Mouse (Mus musculus): ENCODE measurements at regions not wholly inside any gene's neighbourhood (a gene's known extent, or its start where the extent isn't known, plus 50 kb on each side); places are given as distances from the start of the nearest gene placed in this dataset.

DNA sequence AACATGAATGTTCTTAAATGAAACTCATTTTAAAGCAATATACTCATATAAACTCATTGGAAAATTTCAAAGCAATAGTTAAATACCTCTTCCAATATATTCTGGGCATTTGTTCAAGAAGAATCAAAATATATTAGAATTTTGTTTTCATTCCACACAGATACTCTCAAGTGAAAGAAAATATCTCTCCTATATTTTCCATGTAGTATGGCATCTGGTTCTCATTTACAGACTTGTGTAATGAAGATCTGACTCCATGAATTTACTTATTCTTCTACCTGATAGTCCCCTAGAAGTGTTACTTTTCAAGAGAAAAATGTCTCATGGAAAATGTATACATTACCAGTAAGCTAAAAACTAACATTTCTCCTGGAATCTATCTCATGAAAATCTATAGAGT lies 144.2 kb upstream of the Col5a2 start:
- H3K4me3 ChIP-seq (ENCODE audit: control insufficient read depth in 1 of 2, insufficient read depth in 1 of 2, low read depth in 2 of 2, low read length in 2 of 2), result no peak overlapping the region
- H3K27ac ChIP-seq (ENCODE audit: control insufficient read depth, low read depth, low read length), result no peak overlapping the region
- no peaks in the 10 kb centered on the region for H3K79me2 ChIP-seq (ENCODE audit: control insufficient read depth, insufficient read depth, low read length, poor library complexity)
- no peak overlapping the region for H3K9ac ChIP-seq (ENCODE audit: control insufficient read depth, low read depth, low read length, poor library complexity, severe bottlenecking)
- H3K36me3 ChIP-seq (ENCODE audit: control insufficient read depth in 1 of 2, insufficient read depth in 2 of 2, low read length in 2 of 2), result no peaks in the 10 kb centered on the region
- no peaks in the 10 kb centered on the region for H3K27me3 ChIP-seq (ENCODE audit: control insufficient read depth in 1 of 2, insufficient read depth in 2 of 2, low read length in 2 of 2)
- no peaks in the 10 kb centered on the region for H3K4me1 ChIP-seq (ENCODE audit: control insufficient read depth in 1 of 2, insufficient read depth in 2 of 2, low read length in 2 of 2)
- no peak for DNase-seq (ENCODE audit: low read depth, low spot score)
- H3K9me3 ChIP-seq (replicated peaks; ENCODE audit: insufficient read depth, low read length), result no peaks in the 10 kb centered on the region
- no peak for TF ChIP-seq CTCF (IDR thresholded peaks at IDR 0.05 in 2 of 3, conservative IDR thresholded peaks at IDR 0.05 in 1 of 3; ENCODE audit: control insufficient read depth in 1 of 3, insufficient read depth in 1 of 3, low read depth in 2 of 3, low read length in 3 of 3, poor library complexity in 1 of 3, severe bottlenecking in 1 of 3)
- no peak for TF ChIP-seq JUND (IDR thresholded peaks at IDR 0.05; ENCODE audit: low read depth, low read length)
- no peak for TF ChIP-seq ZMIZ1 (IDR thresholded peaks at IDR 0.05; ENCODE audit: low read depth, low read length)
- no peak for TF ChIP-seq SMC3 (IDR thresholded peaks at IDR 0.05; ENCODE audit: low read depth, low read length)
- no peak for TF ChIP-seq ELF1 (IDR thresholded peaks at IDR 0.05; ENCODE audit: low read depth, low read length)
- no peak for TF ChIP-seq ZNF384 (IDR thresholded peaks at IDR 0.05; ENCODE audit: low read depth, low read length)
- TF ChIP-seq UBTF (IDR thresholded peaks at IDR 0.05; ENCODE audit: borderline replicate concordance, insufficient read depth, low read depth, low read length), result no peak
- TF ChIP-seq CHD1 (IDR thresholded peaks at IDR 0.05; ENCODE audit: low read depth, low read length), result no peak
- no peak for TF ChIP-seq TBP (IDR thresholded peaks at IDR 0.05; ENCODE audit: low read depth, low read length)
- TF ChIP-seq TAL1 (IDR thresholded peaks at IDR 0.05; ENCODE audit: low read length), result no peak
- no peak for TF ChIP-seq NELFE (IDR thresholded peaks at IDR 0.05; ENCODE audit: low read depth, low read length)
- no peak for TF ChIP-seq E2F4 (IDR thresholded peaks at IDR 0.05; ENCODE audit: borderline replicate concordance, low read depth, low read length)
- TF ChIP-seq MYC (IDR thresholded peaks at IDR 0.05; ENCODE audit: low read depth, low read length), result no peak

DNA sequence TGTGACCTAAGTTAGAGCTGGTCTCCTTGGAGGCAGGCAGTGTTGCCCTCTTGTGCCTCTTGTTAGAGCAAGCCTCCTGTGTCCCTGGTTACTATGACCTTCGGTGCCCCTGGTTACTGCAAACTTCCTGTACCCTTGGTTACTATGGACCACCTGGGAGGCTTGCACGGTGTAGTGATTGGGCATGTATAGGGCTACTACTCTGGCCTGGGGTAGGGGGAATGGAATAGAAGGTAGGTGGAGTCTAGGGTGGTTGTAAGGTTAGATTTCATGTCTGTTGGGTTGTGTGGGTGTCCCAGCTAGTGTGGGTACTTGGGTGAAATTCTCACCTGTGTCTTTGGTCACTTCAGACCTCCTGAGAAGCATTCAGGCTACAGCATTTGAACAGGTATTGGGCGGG lies 141.7 kb upstream of the Wdr75 start:
- Histone ChIP-seq H3K79me2 (ENCODE audit: control insufficient read depth, insufficient read depth, low read length, poor library complexity) (no peaks in the 10 kb centered on the region), H3K4me3 (ENCODE audit: control insufficient read depth in 1 of 2, insufficient read depth in 1 of 2, low read depth in 2 of 2, low read length in 2 of 2) (no peak overlapping the region), H3K27ac (ENCODE audit: control insufficient read depth, low read depth, low read length) (no peak overlapping the region), H3K36me3 (ENCODE audit: control insufficient read depth in 1 of 2, insufficient read depth in 2 of 2, low read length in 2 of 2) (no peaks in the 10 kb centered on the region), H3K9me3 (replicated peaks; ENCODE audit: insufficient read depth, low read length) (no peaks in the 10 kb centered on the region), H3K4me1 (ENCODE audit: control insufficient read depth in 1 of 2, insufficient read depth in 2 of 2, low read length in 2 of 2) (no peaks in the 10 kb centered on the region), H3K9ac (ENCODE audit: control insufficient read depth, low read depth, low read length, poor library complexity, severe bottlenecking) (no peak overlapping the region), H3K27me3 (ENCODE audit: control insufficient read depth in 1 of 2, insufficient read depth in 2 of 2, low read length in 2 of 2) (no peaks in the 10 kb centered on the region)
- DNase-seq (ENCODE audit: low read depth, low spot score), result no peak
- TF ChIP-seq TBP (IDR thresholded peaks at IDR 0.05; ENCODE audit: low read depth, low read length) (no peak), GATA1 (IDR thresholded peaks at IDR 0.05; ENCODE audit: low read depth, low read length) (no peak), ZKSCAN1 (IDR thresholded peaks at IDR 0.05; ENCODE audit: low read depth, low read length) (no peak), POLR2AphosphoS5 (IDR thresholded peaks at IDR 0.05; ENCODE audit: borderline replicate concordance, low read depth, low read length) (no peak), USF1 (IDR thresholded peaks at IDR 0.05; ENCODE audit: low read depth, low read length) (no peak), SMC3 (IDR thresholded peaks at IDR 0.05; ENCODE audit: low read depth, low read length) (no peak), ZNF384 (IDR thresholded peaks at IDR 0.05; ENCODE audit: low read depth, low read length) (no peak), TCF12 (IDR thresholded peaks at IDR 0.05; ENCODE audit: low read depth, low read length) (no peak), ZMIZ1 (IDR thresholded peaks at IDR 0.05; ENCODE audit: low read depth, low read length) (no peak), POLR2A (IDR thresholded peaks at IDR 0.05; ENCODE audit: control insufficient read depth in 1 of 2, insufficient read depth in 1 of 2, low read depth in 1 of 2, low read length in 2 of 2, poor library complexity in 1 of 2) (no peak), EP300 (IDR thresholded peaks at IDR 0.05; ENCODE audit: low read depth in 1 of 2, low read length in 2 of 2) (no peak), TAL1 (IDR thresholded peaks at IDR 0.05; ENCODE audit: low read length) (no peak), NRF1 (IDR thresholded peaks at IDR 0.05; ENCODE audit: insufficient read depth, low read depth, low read length, poor library complexity, severe bottlenecking) (no peak), MEF2A (IDR thresholded peaks at IDR 0.05; ENCODE audit: extremely low read depth, insufficient replicate concordance, low read depth, low read length, poor library complexity, severe bottlenecking) (no peak)

Data from MEL (cell line).